Mouse (Mus musculus) midbrain, embryonic 16.5 days (tissue): ENCODE measurements around the gene Klrb1c. TPM values are rescaled to one million over a fixed set of nuclear protein-coding genes. Genes with fewer than 3 reads are reported as not detected.

Source experiments
- ATAC-seq: fragments of 200-750 bp; cut with Nextera tagmentation; 2 replicates; pipeline ENCODE4 v1.8.0; 2017; ENCODE audit warnings: moderate TSS enrichment
- H3K27ac ChIP-seq: fragments of 300-500 bp; sonication (generic); 2 replicates; pipeline ENCODE4 v1.5.1; 2014; ENCODE audit warnings: mild to moderate bottlenecking, low read length, mixed read lengths
- H3K27me3 ChIP-seq: fragments of 300-500 bp; sonication (generic); 2 replicates; pipeline ENCODE4 v1.6.1; 2014; ENCODE audit warnings: low read depth, low read length, mixed read lengths; ENCODE audit not compliant: control insufficient read depth, insufficient read depth
- H3K36me3 ChIP-seq: fragments of 300-500 bp; sonication (generic); 2 replicates; pipeline ENCODE4 v1.6.1; 2014; ENCODE audit warnings: mild to moderate bottlenecking, low read length, moderate library complexity, mixed read lengths; ENCODE audit not compliant: control insufficient read depth, insufficient read depth
- H3K4me1 ChIP-seq: fragments of 300-500 bp; sonication (generic); 2 replicates; pipeline ENCODE4 v1.6.1; 2014; ENCODE audit warnings: mild to moderate bottlenecking, low read length, mixed read lengths; ENCODE audit not compliant: control insufficient read depth, insufficient read depth
- H3K4me2 ChIP-seq: fragments of 300-500 bp; sonication (generic); 2 replicates; pipeline ENCODE4 v1.6.1; 2014; ENCODE audit warnings: mild to moderate bottlenecking, low read length, mixed read lengths
- H3K4me3 ChIP-seq: fragments of 300-500 bp; sonication (generic); 2 replicates; pipeline ENCODE4 v1.5.1; 2014; ENCODE audit warnings: low read depth, mild to moderate bottlenecking, low read length, moderate library complexity, mixed read lengths
- H3K9ac ChIP-seq: fragments of 300-500 bp; sonication (generic); 2 replicates; pipeline ENCODE4 v1.6.1; 2014; ENCODE audit warnings: low read depth, low read length, mixed read lengths
- H3K9me3 ChIP-seq: fragments of 300-500 bp; sonication (generic); replicated peaks from 2 replicates; pipeline ENCODE4 v1.6.1; 2014; ENCODE audit warnings: mild to moderate bottlenecking, low read length, mixed read lengths; ENCODE audit not compliant: control insufficient read depth, poor library complexity, severe bottlenecking
- WGBS: fragments of 180-500 bp; shearing (Covaris S2); extraction: QIAGEN DNeasy Blood & Tissue Kit; methylation state at CpG from one replicate; pipeline ENCODE4 v1.1.7; 2014; 5-methylcytosine and 5-hydroxymethylcytosine counted together
- polyA plus RNA-seq: library from polyadenylated mRNA; unstranded; fragments of >200 nt; fragmentation: Nextera tagmentation; extraction: Ambion mirVana; gene quantifications from 2 replicates; pipeline ENCODE4 v1.2.1, GENCODE M21; 2015

Gene Klrb1c
- not detected in 2 replicates for polyA plus RNA-seq

GRCm38 (mm10) chr6:128789115-128789514 lies at the start of gene Klrb1c:
Klrb1c (minus strand) TSS chr6:128789215.
- 93% methylated on average over 2 of the region's 2 CpGs for WGBS
- no peaks in the 10 kb centered on the region for H3K36me3 ChIP-seq
- no peaks in the 10 kb centered on the region for H3K4me1 ChIP-seq
- H3K9ac ChIP-seq, result no peak within 1 kb of the TSS
- no peaks in the 10 kb centered on the region for H3K9me3 ChIP-seq
- H3K27ac ChIP-seq, result no peak within 1 kb of the TSS
- no peaks in the 10 kb centered on the region for H3K27me3 ChIP-seq
- no peak for ATAC-seq
- H3K4me3 ChIP-seq, result no peak within 1 kb of the TSS
- H3K4me2 ChIP-seq, result no peak within 1 kb of the TSS

GRCm38 (mm10) chr6:128837454-128838341 lies 48.7 kb upstream of the Klrb1c start:
- ATAC-seq, result peak; percentile 33
- Histone ChIP-seq H3K4me1 (peaks cover 12% of the 10 kb centered on the region), H3K27ac (peak overlapping the region; percentile 94), H3K36me3 (no peaks in the 10 kb centered on the region), H3K9ac (peak overlapping the region; percentile 70), H3K9me3 (no peaks in the 10 kb centered on the region), H3K4me3 (peak overlapping the region; percentile 57), H3K4me2 (peak overlapping the region; percentile 61), H3K27me3 (no peaks in the 10 kb centered on the region)
- 2% methylated on average over 14 of the region's 14 CpGs for WGBS

GRCm38 (mm10) chr6:128836955-128837334 lies 47.9 kb upstream of the Klrb1c start:
- Histone ChIP-seq H3K9me3 (no peaks in the 10 kb centered on the region), H3K4me2 (peak overlapping the region; percentile 61), H3K27me3 (no peaks in the 10 kb centered on the region), H3K4me1 (peaks cover 10% of the 10 kb centered on the region), H3K27ac (peak overlapping the region; percentile 94), H3K9ac (no peak overlapping the region), H3K36me3 (no peaks in the 10 kb centered on the region), H3K4me3 (peak overlapping the region; percentile 57)
- 85% methylated on average over 6 of the region's 6 CpGs for WGBS
- ATAC-seq, result no peak

GRCm38 (mm10) chr6:128836191-128836954 lies 47.4 kb upstream of the Klrb1c start:
- Histone ChIP-seq H3K9me3 (no peaks in the 10 kb centered on the region), H3K27me3 (no peaks in the 10 kb centered on the region), H3K4me3 (no peak overlapping the region), H3K4me1 (peaks cover 5% of the 10 kb centered on the region), H3K9ac (no peak overlapping the region), H3K4me2 (no peak overlapping the region), H3K36me3 (no peaks in the 10 kb centered on the region), H3K27ac (no peak overlapping the region)
- no peak for ATAC-seq
- 69% methylated on average over 8 of the region's 8 CpGs for WGBS

- H3K27ac ChIP-seq, result no peak overlapping the region
- H3K4me2 ChIP-seq, result no peak overlapping the region
- no peak for ATAC-seq
- no peaks in the 10 kb centered on the region for H3K36me3 ChIP-seq
- H3K9me3 ChIP-seq, result no peaks in the 10 kb centered on the region
- no peak overlapping the region for H3K9ac ChIP-seq
- WGBS, result 93% methylated on average over 4 of the region's 4 CpGs
- peaks cover 5% of the 10 kb centered on the region for H3K4me1 ChIP-seq
- no peak overlapping the region for H3K4me3 ChIP-seq
- no peaks in the 10 kb centered on the region for H3K27me3 ChIP-seq
Measured at GRCm38 (mm10) chr6:128835571-128835970, 46.6 kb upstream of the Klrb1c start.

GRCm38 (mm10) chr6:128833046-128833445 lies 44.0 kb upstream of the Klrb1c start:
- 88% methylated on average over 10 of the region's 10 CpGs for WGBS
- Histone ChIP-seq H3K27ac (no peak overlapping the region), H3K4me1 (no peaks in the 10 kb centered on the region; the same call in 1 of the 2 replicates), H3K9ac (no peak overlapping the region), H3K27me3 (no peaks in the 10 kb centered on the region), H3K36me3 (no peaks in the 10 kb centered on the region), H3K4me2 (no peak overlapping the region), H3K4me3 (no peak overlapping the region), H3K9me3 (no peaks in the 10 kb centered on the region)
- no peak for ATAC-seq

- Histone ChIP-seq H3K36me3 (no peaks in the 10 kb centered on the region), H3K9me3 (no peaks in the 10 kb centered on the region), H3K4me3 (no peak overlapping the region), H3K9ac (no peak overlapping the region), H3K27me3 (no peaks in the 10 kb centered on the region), H3K4me1 (no peaks in the 10 kb centered on the region), H3K4me2 (no peak overlapping the region), H3K27ac (no peak overlapping the region)
- no peak for ATAC-seq
- WGBS, result 74% methylated on average over 4 of the region's 4 CpGs
Measured at GRCm38 (mm10) chr6:128829837-128830236, 40.8 kb upstream of the Klrb1c start.

- H3K27me3 ChIP-seq, result no peaks in the 10 kb centered on the region
- no peak overlapping the region for H3K9ac ChIP-seq
- H3K4me2 ChIP-seq, result no peak overlapping the region
- WGBS, result 86% methylated on average over 3 of the region's 3 CpGs
- no peaks in the 10 kb centered on the region for H3K9me3 ChIP-seq
- no peak for ATAC-seq
- no peaks in the 10 kb centered on the region for H3K4me1 ChIP-seq
- H3K36me3 ChIP-seq, result no peaks in the 10 kb centered on the region
- no peak overlapping the region for H3K27ac ChIP-seq
- H3K4me3 ChIP-seq, result no peak overlapping the region
Measured at GRCm38 (mm10) chr6:128826781-128827180, 37.8 kb upstream of the Klrb1c start.

- Histone ChIP-seq H3K27ac (no peak within 1 kb of the TSS), H3K27me3 (no peaks in the 10 kb centered on the region), H3K4me3 (no peak within 1 kb of the TSS), H3K4me2 (no peak within 1 kb of the TSS), H3K36me3 (no peaks in the 10 kb centered on the region), H3K9me3 (no peaks in the 10 kb centered on the region), H3K4me1 (no peaks in the 10 kb centered on the region), H3K9ac (no peak within 1 kb of the TSS)
- WGBS, result 89% methylated on average over 6 of the region's 6 CpGs
- no peak for ATAC-seq
Measured at GRCm38 (mm10) chr6:128826132-128826531, 37.1 kb upstream of the Klrb1c start, which contains the start of the genes Gm44511 and Klrb1b. Gm44511 (minus strand) TSS chr6:128826315. Klrb1b (minus strand) TSS chr6:128826331.
